Mouse (Mus musculus) megakaryocyte progenitor cell, adult 5-6 weeks (primary cell): ENCODE measurements around the gene Aktip. TPM values are rescaled to one million over a fixed set of nuclear protein-coding genes. Genes with fewer than 3 reads are reported as not detected.
A peak's percentile ranks its signal among the peaks of the same experiment; 100 is the strongest.

ENCODE experiments used
- ATAC-seq: replicated peaks from 2 replicates; pipeline ENCODE4 v1.8.0; 2016; ENCODE audit warnings: mild to moderate bottlenecking, moderate TSS enrichment, inconsistent platforms; ENCODE audit not compliant: poor library complexity
- total RNA-seq, 2 experiments: library from RNA; stranded (forward) in 1 of 2; stranded (reverse) in 1 of 2; fragments of 157-497, 149-512 nt in 1 of 2; fragments of 200-1000 nt in 1 of 2; gene quantifications; 2 replicates each; pipeline versions ENCODE4 v1.2.3 to v1.2.4; 2015 to 2017

Gene Aktip
- total RNA-seq, 2 experiments from 2014 or later = 5.5 to 9.6 TPM

- ATAC-seq = peak; percentile 15; the same call in 1 of the 2 replicates
Measured at GRCm38 (mm10) chr8:91133441-91134069, 66.2 kb downstream of the Aktip start.

- ATAC-seq = no peak
Measured at GRCm38 (mm10) chr8:91132731-91133130, 67.0 kb downstream of the Aktip start.

GRCm38 (mm10) chr8:91126786-91127185 lies 73.0 kb downstream of the Aktip start:
- ATAC-seq = no peak

GRCm38 (mm10) chr8:91124315-91124714 lies 75.5 kb downstream of the Aktip start:
- ATAC-seq = no peak

GRCm38 (mm10) chr8:91118131-91118530 lies 81.6 kb downstream of the Aktip start:
- peak; percentile 83 for ATAC-seq

GRCm38 (mm10) chr8:91117537-91117936 lies 82.2 kb downstream of the Aktip start:
- ATAC-seq = peak; percentile 74

GRCm38 (mm10) chr8:91114910-91115309 lies 84.9 kb downstream of the Aktip start:
- ATAC-seq = no peak

- ATAC-seq = no peak
Measured at GRCm38 (mm10) chr8:91114428-91114827, 85.3 kb downstream of the Aktip start.

GRCm38 (mm10) chr8:91111868-91112477 lies 87.8 kb downstream of the Aktip start:
- ATAC-seq = no peak

- ATAC-seq = no peak
Measured at GRCm38 (mm10) chr8:91106271-91106670, 93.5 kb downstream of the Aktip start.

- ATAC-seq = no peak
Measured at GRCm38 (mm10) chr8:91098106-91098505, 101.7 kb downstream of the Aktip start.

- ATAC-seq = no peak
Measured at GRCm38 (mm10) chr8:91094135-91094534, 105.6 kb downstream of the Aktip start.

- no peak for ATAC-seq
Measured at GRCm38 (mm10) chr8:91089601-91090000, 110.2 kb downstream of the Aktip start.

- ATAC-seq = no peak
Measured at GRCm38 (mm10) chr8:91088452-91088851, 111.3 kb downstream of the Aktip start.

- peak; percentile 43 for ATAC-seq
Measured at GRCm38 (mm10) chr8:91082428-91082827, 117.3 kb downstream of the Aktip start.

GRCm38 (mm10) chr8:91081911-91082310 lies 117.9 kb downstream of the Aktip start:
- ATAC-seq = peak; percentile 87

GRCm38 (mm10) chr8:91079678-91080077 lies 120.1 kb downstream of the Aktip start:
- ATAC-seq = no peak

- ATAC-seq = peak; percentile 56
Measured at GRCm38 (mm10) chr8:91077077-91077867, 122.5 kb downstream of the Aktip start.

- ATAC-seq = peak; percentile 88
Measured at GRCm38 (mm10) chr8:91070275-91070859, 129.4 kb downstream of the Aktip start.

GRCm38 (mm10) chr8:91069834-91070233 lies 129.9 kb downstream of the Aktip start, which contains the start of gene Rbl2:
Gene Rbl2, plus strand, starts transcription at chr8:91070057.
- peak; percentile 90 for ATAC-seq

GRCm38 (mm10) chr8:91069407-91069806 lies 130.4 kb downstream of the Aktip start:
- ATAC-seq = peak; percentile 3
